Comparison of ENCODE assay signal across 8 mouse cellular contexts in genomic region chr2:93415281-93415680, GRCm38 (mm10). TPM values are rescaled to one million over a fixed set of nuclear protein-coding genes. Genes with fewer than 3 reads are reported as not detected.
A peak's percentile ranks its signal among the peaks of the same experiment; 100 is the strongest.
DNase-seq lines count a peak whose midpoint lies in the region; ATAC-seq and TF ChIP-seq lines count a peak whose summit lies in the region.

No protein-coding gene starts in this region.

- peak; percentile 49; the same call in 1 of the 2 replicates for TF ChIP-seq CTCF in cerebellum, adult 2 months (IDR thresholded peaks at IDR 0.05; ENCODE audit: borderline replicate concordance, insufficient read depth, low read depth, low read length)
- TF ChIP-seq CTCF in layer of hippocampus, adult 2 months (conservative IDR thresholded peaks at IDR 0.05): peak; percentile 81
- peak; percentile 41 for TF ChIP-seq CTCF in cortical plate, adult 2 months (IDR thresholded peaks at IDR 0.05; ENCODE audit: extremely low read depth, insufficient read depth, low read length)
- TF ChIP-seq CTCF in small intestine, adult 2 months (IDR thresholded peaks at IDR 0.05; ENCODE audit: extremely low read depth, insufficient read length, insufficient replicate concordance, low read depth, low read length): peak; percentile 82; the same call in 1 of the 2 replicates

- H3K27me3 ChIP-seq in cerebellum, adult 2 months (ENCODE audit: control insufficient read depth, insufficient read depth, low read length): no peaks in the 10 kb centered on the region
- H3K27me3 ChIP-seq in liver, embryonic 12.5 days (replicated peaks): 0 out of 2 replicates have a peak, but pooled peaks cover 9% of the 10 kb centered on the region
- H3K27me3 ChIP-seq in small intestine, adult 2 months (ENCODE audit: control insufficient read depth, insufficient read depth, low read length): no peaks in the 10 kb centered on the region

- DNase-seq in cerebellum, adult 2 months: no peak
- DNase-seq in cerebellum, adult 11-12 months: no peak
- peak in 1 of 2 experiments; percentile 41 for DNase-seq in layer of hippocampus, adult 2 months (ENCODE audit: low spot score in 2 of 2)
- DNase-seq in layer of hippocampus, postnatal 36 days: no peak
- no peak for DNase-seq in layer of hippocampus, adult 18-20 months (ENCODE audit: low spot score in 2 of 2)

- no peaks in the 10 kb centered on the region for H3K4me1 ChIP-seq in cerebellum, adult 2 months (ENCODE audit: control insufficient read depth, insufficient read depth, low read length)
- H3K4me1 ChIP-seq in cortical plate, adult 2 months (ENCODE audit: control insufficient read depth, insufficient read depth, low read length): no peaks in the 10 kb centered on the region
- peaks cover 10% of the 10 kb centered on the region; the same call in 1 of the 2 replicates for H3K4me1 ChIP-seq in liver, embryonic 12.5 days
- peaks cover 16% of the 10 kb centered on the region for H3K4me1 ChIP-seq in small intestine, adult 2 months (ENCODE audit: control insufficient read depth, insufficient read depth, insufficient read length, low read length)

- H3K4me2 ChIP-seq in liver, embryonic 12.5 days: no peak overlapping the region

- no peak overlapping the region for H3K27ac ChIP-seq in cerebellum, adult 2 months (ENCODE audit: insufficient read depth, low read length)
- no peak overlapping the region for H3K27ac ChIP-seq in layer of hippocampus, adult 2 months
- no peak overlapping the region for H3K27ac ChIP-seq in cortical plate, adult 2 months (ENCODE audit: insufficient read depth, low read length)
- H3K27ac ChIP-seq in liver, embryonic 12.5 days: no peak overlapping the region
- H3K27ac ChIP-seq in small intestine, adult 2 months (ENCODE audit: insufficient read depth, low read depth, low read length): no peak overlapping the region

- 0 out of 2 replicates have a peak, but pooled peaks have one; percentile 36 for ATAC-seq in liver, embryonic 12.5 days

- no peaks in the 10 kb centered on the region for H3K9me3 ChIP-seq in liver, embryonic 12.5 days (replicated peaks)

- peaks cover 11% of the 10 kb centered on the region for H3K36me3 ChIP-seq in liver, embryonic 12.5 days
- H3K36me3 ChIP-seq in small intestine, adult 2 months (ENCODE audit: control insufficient read depth, insufficient read depth, low read length): peaks cover 12% of the 10 kb centered on the region

- no peak overlapping the region for H3K9ac ChIP-seq in liver, embryonic 12.5 days

- H3K4me3 ChIP-seq in cerebellum, adult 2 months (replicated peaks; ENCODE audit: insufficient read depth, low read depth, low read length): no peak overlapping the region
- H3K4me3 ChIP-seq in layer of hippocampus, adult 2 months: no peak overlapping the region
- no peak overlapping the region for H3K4me3 ChIP-seq in cortical plate, adult 2 months (ENCODE audit: insufficient read depth, low read length)
- no peak overlapping the region for H3K4me3 ChIP-seq in liver, embryonic 12.5 days
- H3K4me3 ChIP-seq in small intestine, adult 2 months (ENCODE audit: low read depth, low read length): no peak overlapping the region

- 60% methylated on average over 5 of the region's 5 CpGs for WGBS in cerebellum, adult 2 months
- WGBS in liver, embryonic 12.5 days (ENCODE audit: insufficient replicate concordance): 40% methylated on average over 5 of the region's 5 CpGs
- 61% methylated on average over 5 of the region's 5 CpGs for WGBS in small intestine, adult 2 months

- TF ChIP-seq POLR2A in cerebellum, adult 2 months (IDR thresholded peaks at IDR 0.05; ENCODE audit: borderline replicate concordance, insufficient read depth, low read length): no peak
- TF ChIP-seq POLR2A in cortical plate, adult 2 months (IDR thresholded peaks at IDR 0.05; ENCODE audit: extremely low read depth, insufficient read depth, low read length): no peak
- TF ChIP-seq POLR2A in small intestine, adult 2 months (IDR thresholded peaks at IDR 0.05; ENCODE audit: low read depth, low read length): no peak

RNA-seq across cellular contexts. Expression of gene Cd82, which starts 47.7 kb away (rescaled TPM):
- 41.0 and 47.4 TPM in 2 replicates for polyA plus RNA-seq in cerebellum, adult 2 months (2012; rRNA removed)
- 10 to 100 TPM; 17.2 to 17.9 TPM for total RNA-seq in layer of hippocampus, adult 2 months (2021)
- total RNA-seq in layer of hippocampus, postnatal 36 days (2021): 10 to 100 TPM; 21.6 to 23.5 TPM
- 35.2 and 45.3 TPM in 2 replicates for polyA plus RNA-seq in cortical plate, adult 2 months (2012; rRNA removed)
- polyA plus RNA-seq in liver, embryonic 12.5 days (2016; fragmentation: Nextera tagmentation; extraction: Ambion mirVana): 46.2 and 49.4 TPM in 2 replicates
- polyA plus RNA-seq in small intestine, adult 2 months (2012; rRNA removed): 123 and 433 TPM in 2 replicates
- total RNA-seq in layer of hippocampus, adult 18-20 months (2021): 10 to 100 TPM; 22.4 to 23.5 TPM
